Mouse (Mus musculus) midbrain, embryonic 15.5 days (tissue): ENCODE results near the gene Gm49027. TPM values are rescaled to one million over a fixed set of nuclear protein-coding genes. Genes with fewer than 3 reads are reported as not detected.
A peak's percentile ranks its signal among the peaks of the same experiment; 100 is the strongest.
"Not testable (repeated sequence)": the region's sequence is repeated elsewhere in the genome, so short reads cannot be mapped to it uniquely, and the experiment has no call there.

Experiments used
- ATAC-seq: fragments of 200-750 bp; cut with Nextera tagmentation; replicated peaks from 2 replicates; pipeline ENCODE4 v1.8.0; 2017; ENCODE audit warnings: moderate TSS enrichment
- H3K27ac ChIP-seq: fragments of 300-500 bp; sonication (generic); 2 replicates; pipeline ENCODE4 v1.5.1; 2015; ENCODE audit warnings: mild to moderate bottlenecking, inconsistent platforms
- H3K27me3 ChIP-seq: fragments of 300-500 bp; sonication (generic); replicated peaks from 2 replicates; pipeline ENCODE4 v1.6.1; 2015; ENCODE audit warnings: inconsistent platforms
- H3K36me3 ChIP-seq: fragments of 300-500 bp; sonication (generic); replicated peaks from 2 replicates; pipeline ENCODE4 v1.6.1; 2015; ENCODE audit warnings: inconsistent platforms
- H3K4me1 ChIP-seq: fragments of 300-500 bp; sonication (generic); 2 replicates; pipeline ENCODE4 v1.6.1; 2015; ENCODE audit warnings: inconsistent platforms
- H3K4me2 ChIP-seq: fragments of 300-500 bp; sonication (generic); 2 replicates; pipeline ENCODE4 v1.6.1; 2015; ENCODE audit warnings: inconsistent platforms, mild to moderate bottlenecking, moderate library complexity
- H3K4me3 ChIP-seq: fragments of 300-500 bp; sonication (generic); 2 replicates; pipeline ENCODE4 v1.5.1; 2015; ENCODE audit warnings: mild to moderate bottlenecking, inconsistent platforms
- H3K9ac ChIP-seq: fragments of 300-500 bp; sonication (generic); 2 replicates; pipeline ENCODE4 v1.6.1; 2015; ENCODE audit warnings: mild to moderate bottlenecking, inconsistent platforms
- H3K9me3 ChIP-seq: fragments of 300-500 bp; sonication (generic); 2 replicates; pipeline ENCODE4 v1.6.1; 2016; ENCODE audit warnings: inconsistent platforms
- WGBS: fragments of 180-500 bp; shearing (Covaris S2); methylation state at CpG from one replicate; pipeline ENCODE4 v1.1.7; 2015; ENCODE audit warnings: mixed read lengths; 5-methylcytosine and 5-hydroxymethylcytosine counted together
- polyA plus RNA-seq: library from polyadenylated mRNA; unstranded; fragments of >200 nt; fragmentation: Nextera tagmentation; extraction: Ambion mirVana; gene quantifications from 2 replicates; pipeline ENCODE4 v1.2.1, GENCODE M21; 2015

Gm49027 gene
- polyA plus RNA-seq, 1 experiment from 2014 or later = 1.5 TPM

- peak; percentile 98 for ATAC-seq
These were observed 1.4 kb downstream of the Gm49027 start, which contains the start of gene Diablo for GRCm38 (mm10) chr5:123523692-123524392. Gene Diablo, minus strand, starts transcription at chr5:123524176.

GRCm38 (mm10) chr5:123522166-123522565, 3.1 kb downstream of the Gm49027 start:
- no peak overlapping the region for H3K9ac ChIP-seq
- 97% methylated on average over 1 of the region's 1 CpGs for WGBS

More at GRCm38 (mm10) chr5:123523692-123524392, 1.4 kb downstream of the Gm49027 start, which contains the start of gene Diablo:
- Histone ChIP-seq H3K4me3 (peak within 1 kb of the TSS; percentile 62), H3K36me3 (peaks cover 3% of the 10 kb centered on the region; the same call in 1 of the 2 replicates), H3K27me3 (no peaks in the 10 kb centered on the region), H3K9me3 (no peaks in the 10 kb centered on the region), H3K4me1 (peaks cover 23% of the 10 kb centered on the region), H3K27ac (peak within 1 kb of the TSS; percentile 81), H3K9ac (peak within 1 kb of the TSS; percentile 57), H3K4me2 (peak within 1 kb of the TSS; percentile 92)
- under 1% methylated on average over 82 of the region's 82 CpGs for WGBS

DNA sequence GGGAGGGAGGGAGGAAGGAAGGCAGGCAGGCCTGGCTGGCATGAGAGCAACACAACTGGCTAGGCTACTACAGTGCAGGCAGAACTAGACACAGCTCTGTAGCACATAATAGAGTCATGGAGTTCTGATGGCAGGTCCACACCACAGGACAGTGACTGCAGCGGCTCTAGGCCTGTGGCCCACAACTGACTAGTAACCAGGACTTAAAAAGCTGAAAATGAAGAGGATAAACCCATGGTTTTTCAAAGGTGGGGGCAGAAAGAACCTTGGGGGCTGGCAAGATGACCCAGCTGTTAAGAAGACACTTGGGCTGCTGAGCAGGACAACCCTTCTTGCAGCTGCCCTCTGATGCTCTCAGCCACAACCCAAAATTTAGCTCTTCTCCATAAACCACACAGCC, 3.7 kb downstream of the Gm49027 start:
- no peak overlapping the region for H3K9ac ChIP-seq
- 82% methylated on average over 1 of the region's 1 CpGs for WGBS
- ATAC-seq = no peak

More at GRCm38 (mm10) chr5:123522166-123522565, 3.1 kb downstream of the Gm49027 start:
- Histone ChIP-seq H3K4me2 (no peak overlapping the region), H3K4me1 (peaks cover 23% of the 10 kb centered on the region), H3K9me3 (no peaks in the 10 kb centered on the region), H3K4me3 (no peak overlapping the region), H3K27me3 (no peaks in the 10 kb centered on the region), H3K27ac (no peak overlapping the region), H3K36me3 (peaks cover 5% of the 10 kb centered on the region; the same call in 1 of the 2 replicates)
- ATAC-seq = no peak

GRCm38 (mm10) chr5:123520666-123521065, 4.6 kb downstream of the Gm49027 start:
- Histone ChIP-seq H3K27ac (no peak overlapping the region), H3K4me1 (peaks cover 23% of the 10 kb centered on the region), H3K4me3 (no peak overlapping the region), H3K36me3 (peaks cover 14% of the 10 kb centered on the region), H3K4me2 (no peak overlapping the region), H3K9ac (no peak overlapping the region), H3K9me3 (no peaks in the 10 kb centered on the region), H3K27me3 (no peaks in the 10 kb centered on the region)
- 89% methylated on average over 9 of the region's 9 CpGs for WGBS
- ATAC-seq = no peak

More for the DNA sequence above, 3.7 kb downstream of the Gm49027 start:
- H3K9me3 ChIP-seq = no peaks in the 10 kb centered on the region
- H3K4me1 ChIP-seq = peaks cover 23% of the 10 kb centered on the region
- no peak overlapping the region for H3K4me2 ChIP-seq
- no peak overlapping the region for H3K4me3 ChIP-seq
- H3K36me3 ChIP-seq = peaks cover 7% of the 10 kb centered on the region; the same call in 1 of the 2 replicates
- no peaks in the 10 kb centered on the region for H3K27me3 ChIP-seq
- H3K27ac ChIP-seq = no peak overlapping the region

DNA sequence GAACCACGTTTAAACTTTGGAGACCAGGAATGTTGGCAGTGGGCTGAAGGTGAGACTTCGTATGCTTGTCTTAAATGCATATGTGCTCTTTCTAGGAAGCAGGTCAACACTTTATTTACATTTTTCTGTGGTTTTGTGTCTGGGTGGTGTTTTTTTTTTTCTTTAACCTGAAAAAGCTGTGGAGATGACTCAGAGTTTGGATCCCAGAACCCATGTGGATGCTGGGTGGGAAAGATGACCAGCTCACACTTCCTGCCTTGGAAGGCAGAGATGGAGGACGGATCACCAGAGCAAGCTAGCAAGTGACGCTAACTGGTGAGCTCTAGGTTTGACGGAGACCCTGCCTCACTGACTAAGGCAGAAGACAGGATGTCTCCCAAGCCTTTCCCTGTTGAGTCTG, 10.4 kb downstream of the Gm49027 start:
- Histone ChIP-seq H3K27ac (no peak overlapping the region), H3K9me3 (no peaks in the 10 kb centered on the region), H3K27me3 (no peaks in the 10 kb centered on the region), H3K4me2 (no peak overlapping the region), H3K4me1 (no peaks in the 10 kb centered on the region), H3K9ac (no peak overlapping the region), H3K4me3 (no peak overlapping the region), H3K36me3 (peaks cover 31% of the 10 kb centered on the region)
- ATAC-seq = no peak
- WGBS = 96% methylated on average over 5 of the region's 5 CpGs

GRCm38 (mm10) chr5:123512102-123512501, 13.2 kb downstream of the Gm49027 start:
- no peak overlapping the region for H3K27ac ChIP-seq
- no peak overlapping the region for H3K4me3 ChIP-seq
- peaks cover 14% of the 10 kb centered on the region for H3K4me1 ChIP-seq
- 83% methylated on average over 3 of the region's 3 CpGs for WGBS
- H3K36me3 ChIP-seq = peaks cover 25% of the 10 kb centered on the region
- no peaks in the 10 kb centered on the region for H3K9me3 ChIP-seq
- H3K27me3 ChIP-seq = peaks cover 5% of the 10 kb centered on the region; the same call in 1 of the 2 replicates
- H3K9ac ChIP-seq = no peak overlapping the region
- no peak for ATAC-seq
- H3K4me2 ChIP-seq = no peak overlapping the region

DNA sequence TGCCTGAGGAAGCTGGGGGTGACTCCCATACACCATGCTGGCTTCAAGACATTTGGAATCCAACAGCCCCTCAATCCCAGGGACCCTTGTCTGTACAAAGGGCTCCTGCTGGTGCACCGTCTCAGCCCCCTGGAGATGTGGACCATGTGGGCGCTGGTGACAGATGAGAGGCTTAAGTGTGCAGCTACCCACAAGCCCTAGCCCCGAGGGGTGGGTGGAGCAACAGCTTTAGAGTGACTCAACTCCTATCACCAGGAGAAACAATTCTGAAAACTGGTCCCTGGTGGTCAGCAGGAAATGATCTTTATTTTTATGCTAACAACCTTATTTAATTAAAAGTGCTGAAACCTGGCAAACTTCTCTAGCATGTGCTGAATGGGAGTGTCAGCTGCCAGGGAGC, 13.9 kb downstream of the Gm49027 start:
- Histone ChIP-seq H3K36me3 (peaks cover 23% of the 10 kb centered on the region), H3K4me1 (peaks cover 14% of the 10 kb centered on the region)
- not testable (repeated sequence) for H3K27me3 ChIP-seq, H3K27ac ChIP-seq, H3K9me3 ChIP-seq, H3K4me2 ChIP-seq, H3K4me3 ChIP-seq, ATAC-seq, H3K9ac ChIP-seq
- 72% methylated on average over 3 of the region's 3 CpGs for WGBS

GRCm38 (mm10) chr5:123510160-123510559, 15.1 kb downstream of the Gm49027 start, which contains the start of gene B3gnt4:
Gene B3gnt4, plus strand, starts transcription at chr5:123510460.
- Histone ChIP-seq H3K27ac (no peak within 1 kb of the TSS), H3K9ac (no peak within 1 kb of the TSS), H3K4me3 (no peak within 1 kb of the TSS), H3K4me2 (peak within 1 kb of the TSS; percentile 66), H3K36me3 (peaks cover 13% of the 10 kb centered on the region; the same call in 1 of the 2 replicates), H3K4me1 (peaks cover 14% of the 10 kb centered on the region), H3K27me3 (peaks cover 7% of the 10 kb centered on the region; the same call in 1 of the 2 replicates), H3K9me3 (no peaks in the 10 kb centered on the region)
- no peak for ATAC-seq
- WGBS = 87% methylated on average over 5 of the region's 5 CpGs

DNA sequence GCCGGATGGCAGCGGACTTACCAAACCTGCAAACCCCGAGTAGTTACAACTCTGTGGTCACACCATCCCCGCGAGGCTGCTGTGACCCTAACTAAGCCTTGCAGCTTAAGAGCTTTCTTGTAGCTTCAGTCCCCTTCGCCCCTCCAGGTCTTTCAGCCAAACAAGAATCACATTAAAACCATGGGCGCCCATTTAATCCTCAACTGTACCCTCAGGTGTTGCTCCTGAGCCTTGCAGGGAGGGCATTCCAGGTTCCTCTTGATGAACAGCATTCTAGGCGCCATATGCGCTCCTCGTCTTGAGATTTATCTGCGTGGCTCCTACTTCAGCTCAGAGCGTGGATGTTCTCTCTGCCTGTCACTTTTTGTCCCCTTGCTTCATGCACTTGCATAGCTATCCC, 16.4 kb downstream of the Gm49027 start:
- Histone ChIP-seq H3K4me3 (peak overlapping the region; percentile 68), H3K9ac (peak overlapping the region; percentile 56), H3K27me3 (peaks cover 7% of the 10 kb centered on the region; the same call in 1 of the 2 replicates), H3K36me3 (0 out of 2 replicates have a peak, but pooled peaks cover 11% of the 10 kb centered on the region), H3K9me3 (no peaks in the 10 kb centered on the region), H3K4me2 (peak overlapping the region; percentile 66), H3K4me1 (peaks cover 14% of the 10 kb centered on the region), H3K27ac (no peak overlapping the region)
- 7% methylated on average over 12 of the region's 12 CpGs for WGBS
- ATAC-seq = no peak; the same call in 1 of the 2 replicates

- H3K9me3 ChIP-seq = no peaks in the 10 kb centered on the region
- H3K27ac ChIP-seq = no peak overlapping the region
- 1% methylated on average over 59 of the region's 59 CpGs for WGBS
- peak overlapping the region; percentile 68 for H3K4me3 ChIP-seq
- peak; percentile 93 for ATAC-seq
- peaks cover 14% of the 10 kb centered on the region for H3K4me1 ChIP-seq
- peak overlapping the region; percentile 56 for H3K9ac ChIP-seq
- H3K27me3 ChIP-seq = peaks cover 7% of the 10 kb centered on the region; the same call in 1 of the 2 replicates
- H3K4me2 ChIP-seq = peak overlapping the region; percentile 66
- 0 out of 2 replicates have a peak, but pooled peaks cover 6% of the 10 kb centered on the region for H3K36me3 ChIP-seq
These were observed 17.2 kb downstream of the Gm49027 start for GRCm38 (mm10) chr5:123507936-123508723.

DNA sequence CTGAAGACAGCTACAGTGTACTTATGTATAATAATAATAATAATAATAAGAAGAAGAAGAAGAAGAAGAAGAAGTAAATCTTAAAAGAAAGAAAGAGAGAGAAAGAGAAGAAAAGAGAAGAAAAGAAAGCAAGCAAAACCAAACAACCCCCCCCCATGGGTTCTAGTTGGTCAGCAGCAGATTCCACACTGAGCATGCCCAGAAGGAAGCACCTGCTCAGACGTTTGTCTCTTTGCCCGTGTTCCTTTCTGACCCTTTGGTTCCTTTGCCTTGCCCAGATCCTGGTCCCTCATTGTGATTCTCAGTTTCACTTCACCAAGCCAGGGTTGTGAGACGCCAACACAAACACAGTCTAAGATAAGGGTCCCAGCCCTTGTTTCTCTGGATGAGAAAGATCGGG, 23.3 kb downstream of the Gm49027 start:
- 85% methylated on average over 4 of the region's 4 CpGs for WGBS
- H3K4me3 ChIP-seq = no peak overlapping the region
- no peaks in the 10 kb centered on the region for H3K9me3 ChIP-seq
- peaks cover 3% of the 10 kb centered on the region; the same call in 1 of the 2 replicates for H3K27me3 ChIP-seq
- no peak overlapping the region for H3K9ac ChIP-seq
- no peak overlapping the region for H3K27ac ChIP-seq
- H3K4me1 ChIP-seq = peaks cover 8% of the 10 kb centered on the region; the same call in 1 of the 2 replicates
- ATAC-seq = no peak
- no peak overlapping the region for H3K4me2 ChIP-seq
- H3K36me3 ChIP-seq = no peaks in the 10 kb centered on the region

DNA sequence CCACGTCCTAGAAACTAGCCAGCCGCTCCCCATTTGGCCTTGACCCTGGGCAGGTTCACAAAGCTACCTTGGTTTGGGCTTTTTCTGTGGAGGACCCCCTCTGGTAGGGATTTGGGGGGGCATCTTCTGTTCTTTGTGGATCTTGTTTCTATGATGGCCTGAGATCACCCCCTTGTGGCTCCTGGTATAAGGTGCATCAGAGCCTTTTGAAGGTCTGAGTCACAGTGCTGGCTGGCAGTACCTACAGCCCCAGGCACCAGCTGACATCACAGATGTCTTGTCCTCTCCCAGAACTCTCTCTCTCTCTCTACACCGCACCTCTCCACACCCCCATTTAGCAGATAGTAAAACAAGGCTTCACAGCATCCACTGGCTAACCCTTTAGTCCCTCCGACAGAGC, 25.6 kb downstream of the Gm49027 start:
- Histone ChIP-seq H3K9ac (no peak overlapping the region), H3K27ac (no peak overlapping the region), H3K36me3 (no peaks in the 10 kb centered on the region), H3K9me3 (no peaks in the 10 kb centered on the region), H3K4me1 (peaks cover 8% of the 10 kb centered on the region; the same call in 1 of the 2 replicates), H3K4me2 (no peak overlapping the region), H3K4me3 (no peak overlapping the region), H3K27me3 (peaks cover 2% of the 10 kb centered on the region; the same call in 1 of the 2 replicates)
- WGBS = 53% methylated on average over 4 of the region's 4 CpGs
- no peak for ATAC-seq
